Mouse (Mus musculus) spleen, postnatal 14 days (tissue): ENCODE data around the gene Snrpd3.
"Not testable (repeated sequence)": the region's sequence is repeated elsewhere in the genome, so short reads cannot be mapped to it uniquely, and the experiment has no call there.

Source experiments
- DNase-seq, 2 experiments: peaks; one replicate each; pipeline ENCODE4 v3.0.0; 2021 to 2022; ENCODE audit warnings: low spot score in 2 of 2

Gene Snrpd3

DNA sequence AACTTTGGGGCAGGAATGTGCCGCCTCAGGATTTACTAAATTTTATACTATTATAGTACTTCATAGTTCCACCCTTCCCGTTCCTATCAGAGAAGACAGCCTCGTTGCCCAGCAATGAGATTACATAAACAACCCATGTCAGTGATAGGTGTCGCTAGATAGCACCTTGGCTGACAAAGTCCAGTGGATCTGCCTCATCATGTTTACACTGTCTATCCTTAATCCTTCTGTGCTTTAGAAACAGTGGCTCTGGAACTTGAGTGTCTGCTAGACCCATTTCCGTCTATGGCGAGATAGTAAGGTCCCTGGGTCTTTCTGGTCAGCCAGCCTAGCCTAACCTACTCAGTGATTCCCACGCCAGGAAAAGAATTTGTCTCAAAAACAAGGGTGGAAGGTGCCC is 17.0 kb upstream of the Snrpd3 start:
- no peak for DNase-seq

GRCm38 (mm10) chr10:75501641-75502040 is 15.7 kb upstream of the Snrpd3 start:
- no peak for DNase-seq

- DNase-seq = no peak
These were observed 13.7 kb upstream of the Snrpd3 start for GRCm38 (mm10) chr10:75503692-75504091.

GRCm38 (mm10) chr10:75504234-75505129 is 12.9 kb upstream of the Snrpd3 start:
- DNase-seq = no peak

GRCm38 (mm10) chr10:75505130-75505495 is 12.2 kb upstream of the Snrpd3 start:
- no peak for DNase-seq

GRCm38 (mm10) chr10:75505928-75506327 is 11.4 kb upstream of the Snrpd3 start:
- DNase-seq = not testable (repeated sequence)

DNA sequence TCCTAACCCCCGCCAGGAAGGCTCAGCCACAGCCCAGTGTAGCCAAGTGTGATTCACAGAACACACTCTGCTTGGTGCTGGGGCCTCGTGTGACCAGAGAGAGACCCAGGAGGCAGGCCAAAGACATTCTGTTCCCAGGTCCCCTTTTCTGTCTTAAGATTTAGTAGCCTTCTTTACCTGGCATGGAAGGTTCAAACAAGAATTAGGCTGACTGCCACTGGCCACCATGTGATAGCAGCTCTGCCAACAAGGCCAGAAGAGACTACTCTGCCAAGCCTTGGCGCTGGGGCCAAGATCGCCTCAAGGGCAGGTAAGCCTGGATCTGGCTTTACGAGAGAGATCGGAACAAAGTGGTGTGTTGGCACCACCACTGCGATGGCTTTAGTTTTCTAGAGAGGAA is 6.9 kb upstream of the Snrpd3 start:
- DNase-seq = no peak

GRCm38 (mm10) chr10:75511060-75511459 is 6.3 kb upstream of the Snrpd3 start:
- no peak for DNase-seq

DNA sequence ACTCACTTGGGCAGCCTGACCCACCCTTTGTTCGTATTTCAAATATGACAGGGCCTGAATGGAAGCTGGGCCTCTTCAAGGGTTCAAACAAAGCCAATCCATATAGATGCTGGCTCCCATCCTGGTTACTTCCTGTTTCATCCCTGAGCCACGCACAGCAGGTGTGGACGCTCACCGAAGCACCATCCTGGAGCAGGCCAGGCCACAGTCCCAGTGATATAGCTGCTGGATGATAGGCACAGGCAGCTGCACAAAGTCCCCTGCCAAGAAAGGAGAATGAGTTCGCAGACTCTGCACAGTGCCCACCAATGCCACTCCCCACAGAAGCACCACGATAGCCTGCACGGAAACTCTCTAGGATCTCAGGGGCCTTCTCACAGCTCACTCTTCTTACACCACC is 5.5 kb upstream of the Snrpd3 start:
- no peak for DNase-seq

GRCm38 (mm10) chr10:75512796-75513195 is 4.6 kb upstream of the Snrpd3 start:
- no peak for DNase-seq

GRCm38 (mm10) chr10:75513306-75514067 is 3.9 kb upstream of the Snrpd3 start:
- DNase-seq = no peak

DNA sequence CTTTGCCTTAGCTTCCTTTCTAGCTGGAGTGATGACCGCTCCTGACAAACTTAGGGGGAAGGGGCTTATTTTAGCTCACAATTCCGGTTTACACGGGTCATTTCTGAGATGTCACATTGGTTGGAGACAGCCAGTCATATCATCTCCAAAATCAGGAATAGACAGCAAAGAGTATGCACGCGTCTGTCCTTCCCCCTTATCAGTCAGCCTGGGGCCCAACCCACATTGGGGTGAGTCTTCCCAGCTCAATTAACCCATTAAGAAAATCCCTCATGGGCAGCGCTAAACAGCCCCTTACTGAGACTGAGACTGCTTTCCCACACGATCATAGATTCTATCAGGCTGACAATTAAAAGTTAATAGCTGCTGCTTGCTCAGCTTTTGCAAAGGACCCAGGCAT is 3.0 kb upstream of the Snrpd3 start:
- no peak for DNase-seq

DNA sequence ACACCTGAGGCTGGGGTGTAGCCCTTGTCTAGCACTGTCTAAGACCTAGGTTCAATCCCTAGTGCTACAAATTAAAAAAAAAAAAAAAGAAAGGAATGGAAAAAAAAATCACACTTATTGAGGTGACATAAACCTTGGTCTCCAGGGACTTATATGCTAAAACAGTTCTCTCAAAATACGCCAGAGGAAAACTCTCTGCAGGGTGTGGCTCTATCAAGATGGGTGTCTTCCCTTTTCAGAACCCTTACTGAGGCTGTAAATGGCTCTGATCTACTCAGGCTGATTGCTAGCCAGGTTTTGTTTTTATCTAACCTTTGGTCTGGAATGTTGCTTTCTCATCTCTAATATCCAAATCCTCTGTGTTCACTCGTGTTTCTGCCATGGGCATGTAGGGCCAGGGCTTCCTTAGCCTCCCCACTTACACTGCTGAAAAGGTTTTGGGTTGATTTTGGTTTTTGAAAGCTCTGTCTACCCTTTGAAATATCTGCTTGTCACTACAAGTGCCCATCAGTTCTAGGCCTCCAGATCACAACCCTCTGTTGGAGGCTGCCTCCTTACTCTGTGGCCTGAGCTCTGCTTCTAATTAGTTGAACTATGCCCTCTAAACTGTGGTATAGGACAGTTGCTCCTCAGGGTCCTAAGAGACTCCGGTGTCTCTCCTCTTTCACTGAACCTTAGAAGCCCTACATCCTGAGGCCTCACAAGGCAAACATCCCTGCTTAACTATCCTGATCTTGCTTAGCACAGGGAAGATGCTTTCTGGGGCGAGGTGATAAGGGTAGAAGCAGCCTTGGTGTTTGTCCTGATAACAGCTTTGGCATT is 1.9 kb upstream of the Snrpd3 start:
- DNase-seq = peak in 1 of 2 experiments; percentile 21

GRCm38 (mm10) chr10:75516038-75516723 is 1.2 kb upstream of the Snrpd3 start:
- no peak for DNase-seq

GRCm38 (mm10) chr10:75516724-75517072 is 653 bp upstream of the Snrpd3 start:
- peak in 1 of 2 experiments; percentile 15 for DNase-seq

DNA sequence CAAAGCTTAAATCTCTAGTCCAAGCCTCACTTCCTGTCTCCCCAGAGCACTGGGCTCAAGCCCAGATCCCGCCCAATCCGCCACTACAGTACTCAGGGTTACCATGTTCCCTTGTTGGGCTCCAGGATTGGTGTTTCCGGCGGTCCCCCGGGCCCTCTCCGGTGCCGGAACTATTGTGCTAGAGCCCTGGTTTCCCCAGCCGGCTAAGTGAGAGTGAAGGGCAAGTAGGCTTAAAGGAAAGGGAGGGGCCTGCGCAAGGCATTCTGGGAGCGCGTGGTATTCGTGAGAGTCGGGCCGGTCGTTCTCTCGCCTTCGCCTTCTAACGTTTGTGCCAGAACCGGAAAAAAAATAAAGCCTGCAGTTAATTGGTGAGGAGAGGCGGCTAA is 400 bp downstream of the Snrpd3 start, which contains the start of gene Gucd1:
TSS of gene Gucd1 (minus strand) at position 215 of the 386 bp plus-strand sequence.
- DNase-seq = peak; percentile 94 to 97

GRCm38 (mm10) chr10:75520581-75520980 is 3.2 kb downstream of the Snrpd3 start:
- no peak for DNase-seq

GRCm38 (mm10) chr10:75521643-75522042 is 4.3 kb downstream of the Snrpd3 start:
- DNase-seq = no peak

DNA sequence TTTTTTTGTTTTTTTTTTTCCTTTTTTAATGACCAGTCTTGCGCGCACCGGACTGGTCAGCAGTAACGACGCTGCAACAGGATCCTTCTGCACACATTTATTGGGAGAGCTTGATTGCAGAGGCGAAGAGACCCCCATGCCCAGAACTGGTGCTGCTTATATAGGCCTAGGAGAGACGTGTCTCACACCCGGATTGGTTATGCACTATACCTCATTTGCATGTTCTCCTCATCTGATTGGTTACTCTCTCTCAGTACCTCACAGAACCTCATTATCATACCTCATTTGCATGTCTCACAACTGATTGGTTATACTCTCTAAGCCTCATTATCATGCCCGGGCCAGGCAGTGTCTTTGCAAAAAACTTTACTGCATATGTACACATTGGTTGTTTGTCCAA is 8.1 kb downstream of the Snrpd3 start:
- not testable (repeated sequence) for DNase-seq

- DNase-seq = no peak
These were observed 13.0 kb downstream of the Snrpd3 start for GRCm38 (mm10) chr10:75530322-75530721.

DNA sequence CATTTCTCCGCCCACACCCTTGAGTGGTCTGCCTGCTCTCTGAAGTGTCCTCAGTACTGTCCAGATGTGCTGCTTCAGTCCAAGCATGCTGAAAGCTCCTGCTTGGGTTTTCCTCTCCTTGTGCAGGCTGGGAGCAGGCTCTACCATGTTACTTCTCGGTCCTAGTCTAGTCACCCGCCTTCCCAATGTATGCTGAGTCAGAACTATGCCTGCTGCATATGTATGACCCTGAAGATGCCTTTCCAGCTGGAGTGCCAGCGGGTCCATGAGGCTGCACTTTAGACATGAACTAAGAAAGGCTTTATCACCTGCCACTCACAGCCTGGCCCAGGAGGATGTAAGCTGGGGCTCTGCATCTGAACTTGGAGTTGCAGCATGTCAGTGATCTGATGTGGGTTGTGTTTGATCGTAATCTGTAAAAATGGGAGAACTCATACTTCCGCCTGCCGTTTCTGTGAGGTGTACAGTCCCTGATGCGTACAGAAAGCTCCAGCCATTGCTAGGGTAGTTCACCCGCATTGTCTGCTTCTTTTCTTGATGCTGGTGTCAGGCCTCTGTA is 14.3 kb downstream of the Snrpd3 start:
- DNase-seq = no peak
